Mouse (Mus musculus) thymus, postnatal 36 days (tissue): ENCODE results near the gene Chl1.

Experiments
- DNase-seq, 2 experiments: peaks; one replicate each; pipeline ENCODE4 v3.0.0; 2022; ENCODE audit warnings: mixed read lengths in 2 of 2

Chl1 gene

DNA sequence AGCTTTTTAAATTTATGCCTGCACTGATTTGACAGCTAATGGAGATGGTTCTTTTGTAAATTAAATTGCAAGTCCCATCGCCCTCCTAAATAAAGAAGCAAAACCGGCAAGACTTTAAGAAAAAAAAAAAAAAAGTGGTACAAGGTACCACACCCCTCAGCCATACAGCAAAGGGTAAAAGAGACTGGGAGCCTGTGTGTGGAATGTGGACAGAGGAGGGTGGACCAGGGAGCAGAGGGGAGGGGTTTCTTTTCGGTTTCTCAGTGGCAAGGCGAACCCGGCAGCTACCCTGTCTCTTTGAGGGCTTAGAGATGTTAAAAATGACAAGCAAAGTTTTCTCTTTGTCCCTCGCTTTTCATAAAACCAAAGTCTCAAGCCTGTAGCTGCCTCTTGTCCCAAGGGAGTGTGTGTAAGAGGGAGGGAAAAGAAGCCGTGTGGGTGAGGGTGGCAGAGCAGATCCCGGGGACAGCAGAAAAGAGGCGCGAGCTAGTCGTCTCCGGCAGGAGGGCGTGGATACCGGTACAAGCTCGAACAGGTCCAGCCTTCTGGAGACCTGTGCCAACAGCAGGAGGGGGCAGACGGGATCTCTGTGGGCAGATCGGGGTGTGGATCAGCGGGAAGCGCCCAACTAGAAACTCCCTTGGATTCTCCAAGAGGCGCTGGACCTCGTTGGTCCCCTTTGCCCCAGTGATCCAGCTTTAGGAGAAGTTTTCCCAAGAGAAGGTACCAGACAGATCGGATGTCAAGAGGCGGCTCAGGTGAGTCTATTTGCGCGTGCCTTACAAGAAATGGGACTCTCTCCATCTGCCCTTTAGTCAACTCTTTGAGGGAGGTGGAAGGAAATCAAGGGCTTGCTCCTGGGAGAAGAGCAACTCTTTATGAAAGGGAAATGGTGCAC lies at the start of gene Chl1:
Chl1 (plus strand) TSS at position 195 of the 898 bp plus-strand sequence.
- DNase-seq: peak in 1 of 2 experiments; percentile 8

DNA sequence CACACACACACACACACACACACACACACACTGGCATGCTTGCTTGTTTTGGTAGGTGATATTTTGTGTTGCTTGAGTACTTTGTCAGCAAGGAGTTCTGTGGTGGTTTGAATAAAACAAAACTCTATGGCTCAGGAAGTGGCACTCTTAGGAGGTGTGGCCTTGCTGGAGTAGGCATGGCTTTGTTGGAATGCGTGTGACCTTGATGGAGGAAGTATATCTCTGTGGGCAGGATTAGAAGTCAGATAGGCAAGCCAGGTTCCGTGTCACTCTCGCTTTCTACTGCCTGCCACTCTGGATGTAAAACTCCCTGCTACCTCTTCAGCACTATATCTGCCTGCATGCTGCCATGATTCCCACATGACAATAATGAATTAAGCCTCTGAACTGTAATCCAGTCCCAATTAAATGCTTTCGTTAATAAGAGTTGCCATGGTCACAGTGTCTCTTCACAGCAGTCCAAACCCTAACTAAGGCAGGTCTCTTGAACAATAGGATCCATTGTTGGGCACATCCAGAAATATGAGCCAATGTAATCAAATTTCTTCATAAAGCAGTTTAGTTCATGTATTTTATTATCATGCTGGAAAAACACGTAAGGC lies 44.8 kb upstream of the Chl1 start:
- peak in 1 of 2 experiments; percentile 6 for DNase-seq

DNA sequence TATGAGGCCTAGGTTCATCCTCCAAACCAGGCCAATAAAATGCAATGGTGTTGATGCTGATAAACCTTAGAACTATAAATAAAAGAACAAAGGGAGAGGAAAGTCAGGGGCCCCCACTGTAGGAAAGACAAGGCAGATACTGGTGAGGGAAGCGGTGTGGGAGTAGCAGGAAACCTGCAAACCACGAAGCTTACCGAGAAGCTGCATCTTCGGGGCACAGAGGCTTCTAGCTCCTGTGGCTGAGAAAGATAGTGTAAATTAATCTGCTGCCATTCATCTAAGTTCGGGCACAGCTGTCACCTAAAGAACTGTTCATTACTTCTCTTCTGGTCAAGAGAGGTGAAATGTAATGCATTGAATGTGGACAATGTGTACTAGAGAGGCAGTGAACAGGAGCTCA lies 37.1 kb upstream of the Chl1 start:
- peak; percentile 23 to 36 for DNase-seq

DNA sequence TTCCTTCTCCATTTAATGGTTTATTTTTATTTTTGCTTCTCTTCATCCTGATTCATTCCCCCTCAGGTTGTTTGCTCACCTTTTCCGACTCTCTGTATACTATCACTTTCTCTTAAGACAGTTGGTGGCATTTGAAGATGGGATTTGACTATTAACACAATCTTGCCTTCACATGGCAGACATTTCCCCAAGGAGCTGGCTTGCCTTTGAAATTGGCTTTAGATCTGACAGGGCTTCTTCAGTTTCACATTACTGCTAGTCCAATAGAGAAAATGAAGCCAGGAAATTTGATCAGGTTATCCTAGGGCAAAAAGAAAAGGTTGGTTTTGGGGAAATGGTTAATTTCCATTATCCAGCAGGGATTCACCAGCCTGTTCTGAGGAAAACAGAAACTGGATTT lies 23.2 kb upstream of the Chl1 start:
- no peak for DNase-seq

DNA sequence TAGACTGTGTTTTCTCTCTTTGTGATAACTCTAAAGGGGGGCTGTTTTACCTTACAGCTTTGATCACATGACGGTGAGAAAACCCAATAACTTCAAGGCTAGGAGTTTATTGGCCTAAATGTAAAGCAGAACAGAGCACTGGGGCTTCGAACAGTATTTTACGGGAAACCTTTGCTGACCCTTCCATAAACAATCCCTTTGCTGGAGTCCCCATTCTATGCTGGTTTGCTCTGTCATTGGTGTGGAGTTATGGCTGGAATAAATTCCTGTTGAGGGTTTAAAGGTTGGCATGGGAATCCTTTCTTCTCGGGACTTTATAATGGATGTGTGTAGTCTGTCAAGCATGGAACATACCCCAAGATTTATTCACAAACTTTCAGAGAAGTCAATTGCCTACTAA lies 12.0 kb upstream of the Chl1 start:
- DNase-seq: no peak

DNA sequence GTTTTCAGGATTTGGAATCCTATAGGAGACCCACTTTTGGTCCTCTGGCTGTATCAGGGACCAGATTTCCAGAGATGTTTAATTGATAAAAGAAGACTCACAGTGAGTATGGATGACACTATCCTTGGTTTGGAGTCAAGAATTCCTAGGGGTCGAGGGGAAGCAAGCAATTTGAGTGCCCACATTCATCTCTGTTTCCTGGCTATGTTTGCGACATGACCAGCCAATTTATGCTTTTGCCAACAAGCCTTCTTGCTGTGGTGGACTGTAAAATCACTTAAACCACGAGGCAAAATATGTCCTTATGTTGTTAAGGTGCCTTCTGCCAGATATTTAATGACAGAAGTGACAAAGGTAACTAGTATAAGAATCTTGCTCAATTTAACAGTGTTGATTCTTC lies 6.3 kb upstream of the Chl1 start:
- DNase-seq: no peak

DNA sequence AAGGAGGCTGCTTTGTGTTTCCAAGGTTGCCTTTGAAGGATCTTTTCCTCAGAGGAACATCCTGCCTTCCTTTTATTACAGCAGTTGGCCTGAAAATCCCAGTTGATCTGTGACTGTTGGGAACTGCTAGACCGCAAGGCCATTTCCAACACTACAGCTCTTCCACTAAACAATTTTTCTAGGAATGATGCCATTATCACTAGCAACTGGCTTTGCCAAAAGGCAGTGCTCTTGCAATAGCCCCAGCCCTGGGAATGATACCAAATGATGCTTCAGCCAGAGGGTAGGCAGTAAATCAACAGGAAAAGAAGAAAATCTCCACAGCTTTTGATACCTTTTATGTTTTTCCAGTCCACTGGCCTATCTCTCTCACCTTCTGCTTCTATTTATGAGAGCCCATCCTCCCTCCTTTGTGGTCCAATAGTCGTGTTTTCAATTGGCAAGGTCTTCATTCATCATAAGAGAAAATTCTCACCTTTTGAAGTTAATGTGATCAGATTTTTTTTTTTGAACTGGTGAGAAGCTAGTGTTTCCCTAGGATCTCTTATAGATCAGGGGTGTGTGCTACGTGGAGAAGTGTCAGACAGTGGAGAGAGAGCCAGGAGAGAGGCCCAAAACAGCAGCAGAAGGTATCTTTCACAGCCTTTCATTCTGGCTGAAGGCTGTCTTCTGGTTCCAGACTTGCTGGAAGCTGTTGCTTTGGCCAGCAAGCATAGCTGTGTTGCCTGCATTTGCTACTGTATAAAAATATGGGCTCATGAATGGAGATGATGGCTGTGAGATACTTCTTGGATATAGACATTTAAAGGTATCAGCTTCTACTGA lies 2.4 kb upstream of the Chl1 start:
- no peak for DNase-seq

DNA sequence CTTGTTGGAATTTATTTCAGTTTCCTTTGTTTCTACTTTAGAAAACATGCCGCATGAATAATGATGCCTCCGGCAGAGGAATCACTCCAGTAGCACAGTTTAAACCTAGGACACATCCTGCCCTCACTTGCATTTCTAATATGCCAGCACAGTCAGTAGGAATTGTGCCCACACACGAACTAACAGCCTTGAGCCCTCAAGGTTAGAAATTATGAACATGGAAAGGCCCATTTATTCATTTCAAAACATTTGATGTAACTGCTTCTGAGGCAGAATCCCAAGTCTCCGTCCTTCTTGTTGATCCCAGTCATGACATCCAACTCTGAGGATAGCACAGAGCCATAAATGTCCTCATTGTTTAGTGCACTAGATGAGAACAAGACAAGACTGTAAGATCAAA lies 790 bp upstream of the Chl1 start:
- DNase-seq: no peak

DNA sequence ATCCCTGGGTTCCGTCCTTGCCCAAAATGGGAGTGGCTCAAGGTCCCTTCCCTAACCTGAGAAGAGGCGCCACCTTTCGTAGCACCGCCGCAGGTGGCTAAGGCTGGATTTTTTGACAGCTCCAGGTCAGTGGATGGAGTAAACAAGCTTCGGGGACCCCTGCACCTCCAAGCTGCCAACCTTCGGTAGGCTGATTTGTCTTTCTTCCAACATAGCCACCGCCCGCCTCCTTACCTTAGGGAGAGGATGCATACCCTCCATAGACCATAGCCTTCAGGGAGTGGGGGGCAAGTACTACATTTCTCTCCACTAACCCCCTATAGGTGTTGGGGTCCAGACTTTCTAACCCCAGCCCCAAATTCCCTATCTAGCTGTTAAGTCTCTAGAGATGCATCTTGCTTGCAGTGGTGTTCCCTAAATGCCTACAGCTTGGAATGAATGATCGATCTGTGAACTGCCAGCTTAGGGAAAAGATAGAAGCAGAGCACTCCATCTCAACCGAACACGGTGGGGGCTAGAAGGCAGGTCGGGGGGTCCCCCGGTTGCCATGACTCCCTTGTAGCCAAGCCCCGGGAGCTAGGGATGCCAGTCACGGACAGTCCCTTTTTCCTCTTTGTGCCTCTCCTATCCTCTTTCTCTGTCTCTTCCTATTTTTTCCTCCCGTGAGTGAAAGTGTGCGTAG lies 1.0 kb downstream of the Chl1 start:
- DNase-seq: peak in 1 of 2 experiments; percentile 2

DNA sequence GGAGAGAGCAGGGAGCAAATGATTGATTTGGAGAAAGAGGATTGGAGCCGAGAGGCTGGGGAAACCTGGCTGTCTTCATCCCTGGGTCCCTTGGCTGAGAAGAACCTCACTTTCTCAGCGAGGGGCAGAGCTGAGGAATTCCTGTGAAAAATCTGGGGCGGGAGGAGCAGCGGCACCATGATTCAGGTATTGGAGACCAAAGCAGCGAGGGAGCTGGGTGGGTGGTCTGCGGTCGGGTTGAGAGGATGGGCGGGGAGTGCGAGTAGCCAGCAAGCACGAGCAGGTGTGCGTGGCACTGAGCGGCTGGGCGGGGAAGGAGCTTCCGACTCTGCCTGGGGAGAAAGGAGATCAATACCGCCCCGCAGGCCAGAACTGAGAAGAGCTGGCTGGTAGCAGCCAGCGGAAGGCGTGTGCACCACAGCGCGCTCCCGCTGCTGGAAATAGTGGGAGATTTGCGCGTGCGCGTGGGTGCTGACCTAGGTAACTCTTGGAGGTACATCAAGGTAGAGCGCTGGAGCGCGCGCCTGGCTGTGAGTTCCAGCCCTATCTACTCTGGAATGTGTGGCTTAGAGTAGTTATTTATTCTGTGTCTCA lies 1.7 kb downstream of the Chl1 start:
- peak; percentile 36 to 56 for DNase-seq

DNA sequence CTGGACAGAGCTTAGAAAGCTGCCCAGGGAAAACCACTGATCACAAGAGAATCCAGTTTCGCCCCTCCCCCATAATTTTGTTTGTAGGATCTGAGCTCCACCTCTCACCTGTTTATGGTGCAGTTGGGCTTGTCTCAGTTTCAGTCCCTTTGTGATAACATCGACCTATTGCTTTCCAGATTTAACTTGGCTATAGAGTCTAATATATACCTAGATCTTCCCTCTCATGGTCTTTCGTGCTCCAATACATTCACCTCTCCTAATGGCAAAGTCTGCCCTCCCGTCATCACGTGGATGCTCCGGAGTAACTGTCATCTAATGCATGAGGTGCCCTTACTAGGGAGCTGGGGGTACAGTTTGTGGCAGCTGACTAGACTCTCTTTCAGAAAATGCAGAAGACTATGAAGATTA lies 2.5 kb downstream of the Chl1 start:
- no peak for DNase-seq

DNA sequence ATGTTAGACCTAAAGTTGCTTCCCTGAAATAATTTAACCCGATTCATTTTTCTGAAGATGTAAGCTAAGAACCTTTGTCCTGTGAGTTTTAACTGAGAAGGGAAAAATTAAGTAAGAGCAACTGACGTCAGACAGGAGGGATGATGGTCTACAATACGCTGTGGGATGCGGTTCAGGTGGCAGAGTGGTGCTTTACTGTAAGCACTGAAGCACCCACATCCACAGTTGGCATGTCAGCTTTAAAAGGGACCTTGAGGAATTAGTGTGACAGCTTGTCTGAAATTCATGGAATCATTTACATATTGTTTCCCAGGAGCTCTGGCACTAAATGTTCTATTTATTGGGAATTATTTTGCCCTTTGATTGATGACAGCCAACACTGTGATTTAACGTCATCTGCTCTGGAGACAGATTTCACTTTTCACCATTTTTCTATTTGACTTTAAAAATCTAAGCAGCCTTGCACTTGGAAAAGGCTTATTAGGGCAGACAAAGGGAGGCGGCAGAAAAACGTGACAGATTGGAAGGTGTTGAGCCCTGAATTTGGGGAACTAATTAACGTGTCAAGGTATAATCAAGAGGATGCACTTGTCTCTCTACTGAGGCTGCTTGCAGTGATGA lies 3.3 kb downstream of the Chl1 start:
- no peak for DNase-seq

DNA sequence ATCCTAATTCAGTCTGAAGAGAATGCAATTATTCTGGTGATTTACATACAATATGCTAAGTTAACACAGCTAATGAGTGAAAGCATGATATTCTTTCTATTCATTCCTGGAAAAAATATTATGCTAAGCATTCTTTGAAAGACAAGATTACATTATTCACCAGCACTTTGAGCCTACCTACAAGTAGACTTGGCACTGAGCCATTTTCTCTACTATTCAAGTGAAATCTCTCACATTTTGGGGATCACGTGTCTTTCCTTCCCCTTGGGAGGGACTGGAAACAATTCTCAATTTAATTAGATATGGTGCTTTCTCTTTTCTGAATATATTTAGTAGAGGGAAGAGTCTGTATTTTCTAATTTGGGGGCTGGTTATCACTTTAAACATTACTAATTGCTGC lies 4.0 kb downstream of the Chl1 start:
- DNase-seq: no peak

DNA sequence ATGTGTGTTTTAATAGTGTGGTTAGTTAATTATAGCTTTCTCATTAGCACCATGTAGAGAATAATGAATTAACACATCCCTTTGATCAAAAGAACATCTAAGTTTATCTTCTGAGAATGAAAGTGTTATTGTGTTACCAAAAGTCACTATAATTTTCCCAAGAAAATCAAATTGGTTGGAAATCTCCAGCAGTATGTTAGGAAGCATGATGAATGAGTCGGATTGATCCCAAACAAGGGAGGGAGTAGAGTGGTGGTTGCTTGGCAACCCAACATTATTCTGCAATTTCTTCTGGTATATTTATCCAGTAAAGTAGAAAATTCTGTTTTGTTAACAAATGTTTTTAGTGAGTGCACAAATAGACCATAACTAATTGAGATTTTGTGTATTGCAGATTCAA lies 4.4 kb downstream of the Chl1 start:
- no peak for DNase-seq

DNA sequence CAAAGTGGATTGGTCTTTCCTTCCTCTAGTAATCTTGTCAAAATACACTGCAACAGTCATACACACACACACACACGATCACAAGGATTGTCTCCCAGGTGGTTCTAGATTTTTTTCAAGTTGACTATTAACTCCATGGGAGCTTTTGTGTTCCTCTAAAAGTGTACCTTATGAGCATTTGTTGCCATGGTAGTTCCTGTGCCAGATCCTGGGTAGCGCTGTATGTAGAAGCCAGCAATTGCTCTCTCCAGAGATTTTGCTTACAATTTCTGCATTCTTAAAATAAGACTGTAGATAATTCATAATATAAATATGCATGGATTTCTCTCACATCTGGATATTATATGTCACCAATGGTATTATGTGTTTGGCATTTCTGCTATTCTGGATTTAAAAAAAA lies 9.2 kb downstream of the Chl1 start:
- DNase-seq: no peak

DNA sequence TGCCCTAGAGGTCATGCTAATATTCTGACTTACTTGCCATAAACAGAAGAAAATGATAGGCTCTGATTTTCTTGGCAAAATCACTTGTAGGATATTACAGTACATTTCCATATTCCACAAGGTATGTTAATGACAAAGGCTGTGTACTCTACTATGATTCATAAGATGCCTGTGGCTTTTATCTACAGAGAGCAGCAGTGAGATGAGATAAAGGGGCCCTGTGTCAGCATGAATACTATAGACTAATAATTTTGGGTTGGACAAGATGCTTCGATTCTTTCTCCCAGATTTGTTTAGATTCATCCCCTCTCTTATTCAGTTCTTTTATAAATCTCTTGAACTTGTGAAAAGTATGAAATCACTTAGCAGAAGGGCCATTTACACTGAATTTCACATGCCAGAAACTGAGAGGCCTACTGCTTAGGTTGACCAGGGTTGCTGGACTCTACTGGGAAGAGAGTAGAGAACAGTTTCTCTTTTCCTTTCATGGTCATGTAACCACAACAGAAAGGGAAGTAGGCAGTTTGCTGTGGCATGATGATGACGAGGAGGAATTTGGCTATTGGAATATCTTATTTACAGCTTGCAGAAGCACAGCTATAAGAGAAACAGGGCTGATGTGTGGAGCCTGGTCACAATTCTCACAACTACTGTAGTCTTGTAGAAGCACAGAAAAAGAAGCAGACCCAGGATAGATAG lies 15.1 kb downstream of the Chl1 start:
- no peak for DNase-seq

DNA sequence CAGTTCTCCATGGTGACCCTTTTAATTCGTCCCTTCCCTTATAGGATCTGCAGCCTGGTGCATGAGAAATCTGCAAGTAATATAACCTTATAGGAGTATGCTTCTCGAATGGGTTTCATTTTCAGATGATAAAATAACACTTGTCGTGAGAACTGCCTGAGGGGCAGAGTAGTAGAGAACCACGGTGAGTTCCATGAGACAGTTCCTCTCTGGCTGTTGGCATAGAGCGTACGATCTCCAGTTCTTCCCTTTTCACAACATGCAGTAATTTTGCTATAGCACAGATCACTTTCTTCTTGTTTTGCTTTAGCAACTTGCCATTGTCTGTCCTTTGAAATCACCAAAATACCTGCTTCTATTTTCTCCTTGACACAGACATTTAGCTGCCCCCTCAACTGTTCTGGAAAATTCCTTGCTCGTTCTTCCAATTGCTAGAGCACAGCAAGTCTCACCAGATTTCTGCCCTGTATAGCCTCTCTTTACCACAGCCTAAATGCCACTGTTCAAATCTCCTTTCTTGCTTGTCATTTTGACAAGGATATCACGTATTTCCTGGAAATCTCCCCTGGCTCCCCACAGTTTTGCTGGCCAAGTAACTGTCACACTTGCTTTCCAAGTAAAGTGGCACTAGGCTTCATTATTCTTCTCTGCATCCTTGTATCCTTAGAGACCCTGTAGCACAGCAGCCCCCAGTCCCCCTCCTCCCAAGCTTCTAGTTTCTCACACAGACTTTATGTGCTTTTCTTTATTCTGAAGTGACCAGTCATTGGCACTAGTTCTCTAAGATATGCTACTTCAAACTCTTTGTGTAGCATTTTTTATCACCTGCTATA lies 16.8 kb downstream of the Chl1 start:
- DNase-seq: no peak

DNA sequence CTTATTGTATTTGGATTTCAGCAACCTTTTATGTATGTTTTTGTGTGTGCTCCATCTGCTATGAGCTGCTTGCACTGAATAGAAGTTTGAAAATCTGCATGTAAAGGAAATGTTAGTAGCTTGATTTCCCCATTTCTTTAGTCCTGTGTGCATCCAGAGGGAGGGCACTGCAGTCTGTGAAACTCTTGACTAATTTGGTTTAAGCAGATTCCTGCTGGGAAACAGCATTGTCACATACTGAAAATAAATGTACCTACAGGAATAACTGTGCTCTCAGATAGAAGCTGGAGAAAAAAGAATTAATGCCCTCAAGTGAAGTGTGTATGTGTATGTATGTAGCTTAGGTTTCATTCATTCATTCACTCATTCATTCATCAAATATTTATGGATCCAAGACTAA lies 22.7 kb downstream of the Chl1 start:
- DNase-seq: no peak

DNA sequence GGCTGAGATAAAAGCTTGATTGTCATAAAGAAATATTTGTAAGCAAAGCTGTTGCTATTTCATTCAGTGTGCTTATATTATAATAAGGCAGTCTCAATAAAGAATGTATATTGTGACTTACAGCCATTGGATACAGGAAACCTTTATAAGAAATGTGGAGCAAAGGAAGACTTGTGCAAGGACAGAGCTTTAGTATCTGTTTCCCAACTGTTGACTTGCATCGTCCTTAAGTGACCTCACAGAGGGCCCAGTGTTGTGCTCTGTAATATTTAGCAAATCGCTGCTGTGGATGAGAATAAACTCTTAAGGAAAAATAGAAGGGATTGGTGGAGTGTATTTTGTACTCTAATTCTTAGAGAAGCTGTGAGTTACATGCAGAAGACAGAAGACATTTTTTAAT lies 23.6 kb downstream of the Chl1 start:
- DNase-seq: no peak

DNA sequence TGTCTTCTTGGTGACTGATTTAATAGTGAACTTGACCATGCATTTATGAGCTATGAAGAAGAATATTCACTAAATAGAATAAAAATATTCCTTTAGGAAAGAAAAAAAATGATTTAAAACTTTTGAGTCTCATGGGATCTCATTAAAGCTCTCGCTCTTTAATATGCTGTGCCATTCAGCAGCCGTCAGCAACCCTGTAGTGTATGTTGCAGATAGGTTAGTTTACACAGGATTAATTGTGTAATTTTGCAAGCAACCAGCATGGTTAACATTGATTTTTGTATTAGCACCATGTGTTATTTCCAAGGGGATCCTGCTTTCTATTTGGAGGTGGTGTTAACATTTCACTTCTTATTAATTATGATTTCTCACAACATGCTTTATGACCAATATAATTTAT lies 32.2 kb downstream of the Chl1 start:
- no peak for DNase-seq

DNA sequence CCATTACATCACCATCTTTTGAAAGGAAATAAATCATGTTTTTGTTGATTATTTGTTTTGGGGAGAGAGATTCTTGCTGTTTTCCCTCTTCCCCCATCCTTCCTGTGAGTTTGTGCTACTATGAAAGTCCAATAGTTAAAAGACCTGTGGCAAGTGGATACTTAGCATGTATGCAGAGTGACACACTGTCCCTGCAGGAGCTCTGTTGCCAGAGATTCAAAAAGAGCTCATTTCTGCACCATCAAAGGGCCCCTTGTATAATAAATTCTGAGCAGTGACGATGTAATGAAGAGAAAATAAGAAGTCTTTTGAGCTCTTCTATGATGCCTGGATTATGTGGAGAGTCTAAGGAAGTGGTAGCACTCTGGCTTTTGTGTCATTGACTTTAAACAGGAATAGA lies 33.4 kb downstream of the Chl1 start:
- DNase-seq: no peak
